Mouse (Mus musculus) liver (tissue): ENCODE measurements at regions not wholly inside any gene's neighbourhood (a gene's known extent, or its start where the extent isn't known, plus 50 kb on each side); places are given as distances from the start of the nearest gene placed in this dataset.

Experiments used
- DNase-seq: peaks from one replicate; pipeline ENCODE4 v3.0.0-alpha.2; 2020; ENCODE audit warnings: mixed read lengths

- no peak for DNase-seq
These were observed 63.4 kb downstream of the Irx2 start for GRCm38 (mm10) chr13:72691783-72692729.

DNA sequence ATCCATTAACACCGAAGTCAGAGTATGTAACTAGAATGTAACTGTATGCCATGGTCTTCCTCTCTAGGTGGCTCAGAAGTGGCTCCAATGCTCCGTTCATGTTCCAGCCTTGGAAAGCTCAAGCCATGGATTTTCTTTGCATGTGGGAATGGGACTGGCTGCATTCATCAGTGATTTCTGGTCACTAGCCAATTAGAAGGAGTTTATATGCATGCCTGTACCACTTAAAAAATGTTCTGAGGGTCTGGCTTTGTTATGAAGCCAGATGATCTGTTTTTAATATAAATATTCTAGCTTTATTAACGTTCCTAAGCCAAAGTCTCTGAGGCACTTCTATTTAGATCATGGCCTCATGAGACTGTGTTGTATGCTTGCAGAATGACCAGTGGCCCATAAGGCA lies 78.8 kb downstream of the Irx2 start:
- DNase-seq: no peak

GRCm38 (mm10) chr13:72708728-72709127 lies 80.1 kb downstream of the Irx2 start:
- DNase-seq: no peak

DNA sequence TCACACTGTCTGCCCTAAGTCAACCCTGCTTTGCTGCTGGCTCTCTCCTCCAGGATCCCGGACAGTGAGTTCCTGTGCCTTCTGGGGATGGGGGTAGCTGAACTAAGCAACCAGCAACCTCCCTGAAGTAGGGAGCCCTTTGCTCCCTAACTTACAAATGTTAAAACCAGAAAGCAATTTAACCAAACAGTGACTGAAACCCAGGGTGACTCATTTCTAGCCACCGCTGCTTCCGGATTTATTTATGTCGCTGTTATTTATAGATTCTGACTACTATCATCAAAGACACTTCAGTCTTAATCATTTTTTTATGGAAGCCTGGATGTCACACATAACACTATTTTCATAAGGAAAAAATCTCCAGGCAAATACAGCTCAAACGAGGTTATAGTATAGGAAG lies 81.4 kb downstream of the Irx2 start:
- no peak for DNase-seq

GRCm38 (mm10) chr13:72711136-72711535 lies 82.5 kb downstream of the Irx2 start:
- DNase-seq: no peak

- DNase-seq: no peak
These were observed 83.3 kb downstream of the Irx2 start for GRCm38 (mm10) chr13:72711842-72712330.

DNA sequence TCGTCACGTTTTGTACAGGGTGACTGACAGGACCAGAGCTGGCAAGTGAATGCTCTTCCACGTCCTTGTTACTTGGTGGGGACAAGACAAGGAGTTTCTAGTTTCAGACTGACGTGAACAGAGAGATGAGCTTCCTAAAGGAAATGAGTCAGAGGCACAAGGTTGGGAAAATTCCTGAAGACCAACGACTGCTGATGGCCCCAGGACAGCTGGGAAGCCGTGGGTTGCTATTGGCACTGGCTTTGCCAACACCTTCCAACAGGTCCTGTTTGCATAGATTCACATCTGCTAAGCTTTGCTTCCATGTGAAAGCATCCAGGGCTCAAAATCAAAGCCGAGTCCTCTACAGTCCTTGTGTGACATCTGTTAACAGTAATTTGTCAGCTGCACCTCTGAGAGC lies 86.2 kb downstream of the Irx2 start:
- DNase-seq: no peak

DNA sequence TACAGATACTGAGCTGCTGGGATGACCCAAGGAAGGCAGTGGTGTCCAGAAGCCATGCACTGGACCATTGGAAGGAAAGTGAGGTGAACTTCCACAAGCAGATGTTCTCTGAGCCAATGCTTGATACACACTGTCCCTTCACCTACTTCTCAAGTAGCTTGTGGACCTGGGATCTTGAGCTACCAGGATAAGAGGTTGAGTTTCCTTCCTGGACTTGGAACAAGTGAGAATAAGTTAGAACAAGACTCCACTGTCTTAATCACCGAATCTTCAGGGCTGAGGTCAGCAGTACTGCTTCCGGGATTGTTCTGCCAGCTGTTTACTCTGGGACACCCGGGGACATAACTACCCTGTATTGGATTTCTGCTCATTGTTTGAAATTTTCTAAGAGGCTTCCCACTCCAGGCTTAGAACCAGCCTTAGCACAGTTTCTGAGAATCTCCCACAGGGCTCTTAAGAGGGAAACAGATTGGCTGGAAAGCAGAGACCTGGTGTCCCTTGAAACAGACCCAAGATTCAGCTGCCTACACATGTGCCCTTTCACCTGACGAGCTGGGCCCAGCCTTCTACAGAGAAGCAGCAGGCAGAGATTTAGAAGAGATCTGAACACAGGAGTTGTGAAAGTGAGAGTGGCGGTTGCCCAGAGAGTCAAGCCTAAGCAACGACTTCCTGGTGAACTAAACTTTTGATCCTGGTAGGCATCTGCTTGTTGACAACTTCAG lies 87.5 kb downstream of the Irx2 start:
- no peak for DNase-seq

- no peak for DNase-seq
These were observed 98.5 kb downstream of the Irx2 start for GRCm38 (mm10) chr13:72727126-72727525.

- no peak for DNase-seq
These were observed 107.3 kb downstream of the Irx2 start for GRCm38 (mm10) chr13:72735916-72736315.

DNA sequence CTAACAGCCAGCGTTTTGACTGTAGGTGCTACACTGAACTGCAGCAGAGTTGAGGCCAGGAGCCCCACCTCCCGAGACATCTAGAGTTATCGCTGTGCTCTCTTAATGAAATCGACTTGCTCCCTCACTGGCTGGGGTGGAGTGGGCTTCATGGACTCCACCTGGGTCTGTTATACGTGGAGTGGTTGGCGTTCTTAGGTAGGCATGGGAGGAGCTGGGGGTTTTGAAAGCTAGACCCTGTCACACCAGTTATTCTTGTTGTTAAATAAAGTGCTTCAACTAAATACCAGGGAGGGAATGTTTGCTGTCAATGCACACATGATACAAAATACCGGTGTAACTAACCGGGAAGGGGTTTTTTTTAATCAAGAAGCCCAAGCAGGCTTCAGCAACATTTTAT lies 108.4 kb downstream of the Irx2 start:
- DNase-seq: no peak

GRCm38 (mm10) chr13:72747187-72747586 lies 118.6 kb downstream of the Irx2 start:
- DNase-seq: no peak

DNA sequence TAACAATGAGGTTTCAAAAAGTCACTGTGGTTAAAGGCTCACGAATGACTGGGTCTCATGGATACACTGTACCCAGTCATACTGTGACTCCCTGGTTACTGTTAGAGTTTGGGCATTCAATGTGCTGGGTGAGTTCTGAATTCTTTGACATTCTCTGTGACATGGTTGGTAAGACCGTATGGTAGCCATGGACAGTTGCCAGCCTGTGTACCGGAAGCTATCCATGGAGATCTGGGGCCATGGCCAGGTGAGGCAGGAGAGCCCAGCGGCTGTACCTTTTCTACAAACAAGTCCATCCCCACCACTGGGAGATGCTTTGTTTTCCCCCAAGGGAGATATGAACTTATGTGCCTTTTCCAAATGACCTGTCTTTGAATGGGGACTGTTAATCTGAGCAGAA lies 126.4 kb downstream of the Irx2 start:
- DNase-seq: no peak

DNA sequence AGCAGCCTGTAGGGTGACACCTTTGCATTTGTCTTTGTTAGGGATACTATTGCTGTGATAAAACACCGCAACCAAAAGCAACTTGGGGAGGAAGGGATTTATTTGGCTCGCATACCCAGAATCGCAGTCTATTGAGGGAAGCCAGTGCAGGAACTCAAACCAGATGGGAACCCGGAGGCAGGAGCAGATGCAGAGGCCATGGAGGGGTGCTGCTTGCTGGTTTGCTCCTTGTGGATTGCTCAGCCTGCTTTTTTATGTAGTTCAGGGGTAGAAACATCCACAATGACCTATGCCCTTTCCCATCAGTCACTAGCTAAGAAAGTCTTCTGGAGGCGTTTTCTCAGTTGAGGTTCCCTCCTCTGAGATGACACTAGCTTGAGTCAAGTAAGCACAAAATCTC lies 133.9 kb downstream of the Irx2 start:
- no peak for DNase-seq

GRCm38 (mm10) chr13:72763337-72763736 lies 134.7 kb downstream of the Irx2 start:
- no peak for DNase-seq

GRCm38 (mm10) chr13:72767306-72767705 lies 138.7 kb downstream of the Irx2 start:
- DNase-seq: no peak

DNA sequence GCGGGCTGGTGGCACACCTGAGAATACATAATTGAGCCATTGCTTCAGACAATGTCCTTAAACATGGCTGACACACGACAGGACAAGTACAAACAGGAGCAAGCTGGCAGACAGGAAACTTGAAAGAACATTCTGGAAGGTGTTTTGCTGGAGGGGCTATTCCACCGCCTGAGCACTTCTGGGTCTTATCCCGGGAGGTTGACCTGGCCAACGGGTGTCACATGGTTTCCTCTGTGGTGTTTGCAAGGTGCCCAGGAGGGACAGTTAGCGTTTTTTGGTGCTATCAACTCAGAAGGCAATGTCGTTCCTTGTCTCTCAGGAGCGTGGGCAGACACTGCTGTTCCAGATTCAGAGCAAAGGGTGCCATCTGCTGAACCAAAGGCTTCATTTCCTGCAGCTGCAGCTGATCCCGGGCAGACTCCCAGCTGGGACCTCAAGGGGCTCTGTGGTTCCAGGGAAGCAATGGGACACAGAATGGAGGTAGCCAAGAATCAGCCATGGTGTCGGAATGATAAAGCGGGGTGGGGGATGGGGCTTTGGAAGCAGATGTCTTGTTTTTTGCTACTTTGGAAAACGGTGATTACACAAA lies 140.5 kb downstream of the Irx2 start:
- DNase-seq: no peak

GRCm38 (mm10) chr13:72783026-72783726 lies 154.6 kb downstream of the Irx2 start:
- DNase-seq: no peak

GRCm38 (mm10) chr13:72783727-72784070 lies 155.1 kb downstream of the Irx2 start:
- DNase-seq: no peak

DNA sequence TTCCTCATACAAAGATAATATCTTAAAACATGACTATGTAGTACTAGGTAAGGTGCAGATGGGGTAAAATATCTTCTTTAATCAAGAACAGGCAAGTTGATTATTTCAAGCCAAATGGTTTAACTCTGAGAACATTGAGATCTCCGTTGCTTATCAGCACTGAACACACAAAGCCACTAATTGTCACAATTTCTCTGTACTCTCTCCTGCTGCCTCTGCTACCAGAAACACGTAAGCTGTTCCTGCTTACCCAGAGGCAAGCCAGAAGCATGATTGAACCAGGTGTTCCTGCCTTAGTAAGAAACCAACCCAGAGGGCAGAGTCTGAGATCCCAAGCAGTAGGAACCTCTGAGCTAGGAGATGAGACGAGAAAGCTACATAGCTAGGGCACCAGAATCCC lies 164.1 kb downstream of the Irx2 start:
- no peak for DNase-seq

GRCm38 (mm10) chr13:72800021-72800420 lies 171.4 kb downstream of the Irx2 start:
- no peak for DNase-seq

DNA sequence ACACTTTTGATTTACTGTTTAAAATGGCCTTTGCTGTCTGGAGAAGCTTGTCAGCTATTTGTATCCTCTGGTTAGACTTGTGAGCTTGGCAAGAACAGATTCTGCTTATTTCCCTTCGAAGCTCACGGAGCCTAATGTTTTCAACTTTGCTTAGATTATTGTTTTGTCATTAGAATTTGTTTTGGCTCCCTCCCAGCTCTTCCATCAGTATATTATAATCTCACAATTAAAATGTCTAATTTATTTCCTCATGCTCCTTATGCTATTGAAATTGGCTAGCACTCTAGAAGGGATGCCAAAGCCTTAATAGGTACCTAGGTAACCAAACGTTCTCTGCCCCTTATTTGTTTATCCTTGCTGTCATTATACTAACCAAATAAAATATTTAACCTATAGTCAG lies 171.9 kb downstream of the Irx2 start:
- DNase-seq: no peak

- no peak for DNase-seq
These were observed 174.8 kb downstream of the Irx2 start for GRCm38 (mm10) chr13:72803374-72803773.
